Mouse (Mus musculus) right cerebral cortex, postnatal 36 days (tissue): ENCODE results near the gene Phf11d.
"Not testable (repeated sequence)": the region's sequence is repeated elsewhere in the genome, so short reads cannot be mapped to it uniquely, and the experiment has no call there.

Experiments used
- DNase-seq, 2 experiments: peaks; one replicate each; pipeline ENCODE4 v3.0.0; 2022; ENCODE audit warnings: low spot score in 2 of 2, mixed read lengths in 1 of 2

The Phf11d gene

GRCm38 (mm10) chr14:59365244-59365644, at the start of gene Phf11d:
Gene Phf11d (minus strand): TSS chr14:59365470.
- DNase-seq = peak; percentile 2 to 3

- DNase-seq = not testable (repeated sequence)
Observed at GRCm38 (mm10) chr14:59414979-59415378, 49.7 kb upstream of the Phf11d start.

GRCm38 (mm10) chr14:59396999-59397398, 31.7 kb upstream of the Phf11d start:
- DNase-seq = no peak

GRCm38 (mm10) chr14:59395281-59395680, 30.0 kb upstream of the Phf11d start, which contains the start of gene Phf11c:
Gene Phf11c (minus strand): TSS chr14:59395381.
- no peak for DNase-seq

- peak; percentile 23 to 28 for DNase-seq
Observed at GRCm38 (mm10) chr14:59390181-59390580, 24.9 kb upstream of the Phf11d start.

GRCm38 (mm10) chr14:59389532-59389931, 24.3 kb upstream of the Phf11d start:
- no peak for DNase-seq

GRCm38 (mm10) chr14:59370348-59371068, 5.2 kb upstream of the Phf11d start:
- DNase-seq = no peak

- DNase-seq = no peak
Observed at GRCm38 (mm10) chr14:59366386-59367105, 1.3 kb upstream of the Phf11d start.

GRCm38 (mm10) chr14:59341189-59341588, 24.1 kb downstream of the Phf11d start, which contains the start of gene Phf11b:
Gene Phf11b (minus strand): TSS chr14:59341351.
- DNase-seq = not testable (repeated sequence)

- no peak for DNase-seq
Observed at GRCm38 (mm10) chr14:59339541-59339940, 25.7 kb downstream of the Phf11d start.

- not testable (repeated sequence) for DNase-seq
Observed at GRCm38 (mm10) chr14:59336056-59336455, 29.2 kb downstream of the Phf11d start.

GRCm38 (mm10) chr14:59330499-59330898, 34.8 kb downstream of the Phf11d start:
- DNase-seq = peak; percentile 4 to 23

- not testable (repeated sequence) for DNase-seq
Observed at GRCm38 (mm10) chr14:59319970-59320369, 45.3 kb downstream of the Phf11d start.

- DNase-seq = not testable (repeated sequence)
Observed at GRCm38 (mm10) chr14:59319036-59319435, 46.2 kb downstream of the Phf11d start.
